In the genomic region with DNA sequence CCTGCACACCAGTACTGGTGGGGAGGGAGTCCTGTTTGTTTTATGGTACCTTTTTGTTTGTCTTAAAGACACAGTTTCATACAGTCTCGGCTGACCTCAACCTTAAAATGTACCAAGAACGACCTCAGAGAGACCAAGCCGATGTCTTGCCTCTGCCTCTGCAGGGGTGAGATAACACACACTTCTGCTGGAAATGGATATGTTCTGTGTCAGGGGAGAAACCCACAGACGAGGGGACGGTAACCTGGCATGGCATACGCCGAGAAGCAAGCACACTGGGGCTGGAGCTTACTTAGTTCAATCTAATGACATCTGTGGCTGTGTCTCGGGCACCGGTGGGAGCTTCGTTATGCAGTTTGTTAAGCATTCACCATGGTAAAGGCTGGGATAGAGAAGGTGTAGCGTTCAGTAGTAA, we compare ENCODE assay signal across 12 mouse cellular contexts. TPM values are rescaled to one million over a fixed set of nuclear protein-coding genes. Genes with fewer than 3 reads are reported as not detected.
DNase-seq lines count a peak whose midpoint lies in the region; ATAC-seq lines count a peak whose summit lies in the region.
"Had no signal": no experiment of that assay in that cellular context is flagged by ENCODE, and none has a peak within 500 bp of the region (broad histone marks: within the 10 kb centered on the region; RNA-seq: fewer than 3 reads in every experiment).

No protein-coding gene starts in this region.

- peak overlapping the region; percentile 32; the same call in 1 of the 2 replicates for H3K4me2 ChIP-seq in heart, embryonic 11.5 days
- H3K4me2 ChIP-seq in midbrain, embryonic 14.5 days (ENCODE audit: low read length) = no peak overlapping the region
- H3K4me2 ChIP-seq in midbrain, embryonic 15.5 days = no peak overlapping the region
- H3K4me2 ChIP-seq in intestine, embryonic 16.5 days (ENCODE audit: low read depth, low read length) = peak overlapping the region; percentile 26
- H3K4me2 ChIP-seq in stomach, embryonic 14.5 days (replicated peaks; ENCODE audit: low read depth, low read length) = peak overlapping the region; percentile 10; the same call in 1 of the 2 replicates
- H3K4me2 ChIP-seq: forebrain, embryonic 13.5 days; neural tube, embryonic 15.5 days had no signal

- no peak overlapping the region for H3K4me3 ChIP-seq in heart, embryonic 11.5 days (ENCODE audit: low read depth, low read length)
- H3K4me3 ChIP-seq in midbrain, embryonic 14.5 days (replicated peaks; ENCODE audit: low read depth, low read length) = no peak overlapping the region
- H3K4me3 ChIP-seq in midbrain, embryonic 15.5 days = no peak overlapping the region
- H3K4me3 ChIP-seq in intestine, embryonic 16.5 days (ENCODE audit: low read length) = no peak overlapping the region
- no peak overlapping the region for H3K4me3 ChIP-seq in stomach, embryonic 14.5 days (ENCODE audit: low read depth, low read length)
- H3K4me3 ChIP-seq: forebrain, embryonic 13.5 days; neural tube, embryonic 15.5 days had no signal

- no peaks in the 10 kb centered on the region for H3K9me3 ChIP-seq in heart, embryonic 11.5 days (replicated peaks; ENCODE audit: control insufficient read depth, low read length)
- no peaks in the 10 kb centered on the region for H3K9me3 ChIP-seq in midbrain, embryonic 14.5 days (ENCODE audit: control insufficient read depth, low read length)
- no peaks in the 10 kb centered on the region for H3K9me3 ChIP-seq in midbrain, embryonic 15.5 days
- no peaks in the 10 kb centered on the region for H3K9me3 ChIP-seq in intestine, embryonic 16.5 days (ENCODE audit: control insufficient read depth, low read length)
- no peaks in the 10 kb centered on the region for H3K9me3 ChIP-seq in stomach, embryonic 14.5 days (ENCODE audit: control insufficient read depth, low read depth, low read length)
- H3K9me3 ChIP-seq: forebrain, embryonic 13.5 days; neural tube, embryonic 15.5 days had no signal

- WGBS in heart, embryonic 11.5 days (ENCODE audit: insufficient replicate concordance) = 49% methylated on average over 11 of the region's 11 CpGs
- WGBS in midbrain, embryonic 14.5 days = 54% methylated on average over 11 of the region's 11 CpGs
- 66% methylated on average over 11 of the region's 11 CpGs for WGBS in midbrain, embryonic 15.5 days
- 32% methylated on average over 11 of the region's 11 CpGs for WGBS in intestine, embryonic 16.5 days
- 46% methylated on average over 11 of the region's 11 CpGs for WGBS in stomach, embryonic 14.5 days

- ATAC-seq in heart, embryonic 11.5 days (replicated peaks; ENCODE audit: insufficient number of reproducible peaks, low FRiP score, low TSS enrichment) = peak; percentile 36; the same call in 1 of the 2 replicates
- no peak for ATAC-seq in midbrain, embryonic 14.5 days (ENCODE audit: low FRiP score, low TSS enrichment)
- ATAC-seq in midbrain, embryonic 15.5 days (replicated peaks) = no peak
- no peak for ATAC-seq in intestine, embryonic 16.5 days
- ATAC-seq in stomach, embryonic 14.5 days (ENCODE audit: insufficient number of reproducible peaks, insufficient read depth, low FRiP score, low read depth) = no peak
- ATAC-seq: forebrain, embryonic 13.5 days had no signal

- no peak for DNase-seq in heart, adult 8-10 months (ENCODE audit: low spot score)
- DNase-seq in midbrain, embryonic 14.5 days = no peak
- no peak for DNase-seq in retina, embryonic 14.5 days (ENCODE audit: low spot score)
- no peak for DNase-seq in layer of hippocampus, postnatal 36 days
- DNase-seq: cerebellum, adult 9-10 months; lung, postnatal 4 days had no signal

- peaks cover 13% of the 10 kb centered on the region; the same call in 1 of the 2 replicates for H3K4me1 ChIP-seq in heart, embryonic 11.5 days (ENCODE audit: control insufficient read depth, insufficient read depth, low read length)
- 0 out of 2 replicates have a peak, but pooled peaks cover 1% of the 10 kb centered on the region for H3K4me1 ChIP-seq in midbrain, embryonic 14.5 days (ENCODE audit: control insufficient read depth, insufficient read depth, low read length)
- H3K4me1 ChIP-seq in midbrain, embryonic 15.5 days = peaks cover 10% of the 10 kb centered on the region; the same call in 1 of the 2 replicates
- H3K4me1 ChIP-seq in intestine, embryonic 16.5 days (ENCODE audit: control insufficient read depth, insufficient read depth, low read length) = peaks cover 14% of the 10 kb centered on the region
- H3K4me1 ChIP-seq in stomach, embryonic 14.5 days (ENCODE audit: control insufficient read depth, insufficient read depth, low read length) = peaks cover 3% of the 10 kb centered on the region; the same call in 1 of the 2 replicates

- no peaks in the 10 kb centered on the region for H3K27me3 ChIP-seq in heart, embryonic 11.5 days (ENCODE audit: control insufficient read depth, insufficient read depth, low read length)
- no peaks in the 10 kb centered on the region for H3K27me3 ChIP-seq in midbrain, embryonic 14.5 days (ENCODE audit: control insufficient read depth, insufficient read depth, low read length)
- H3K27me3 ChIP-seq in midbrain, embryonic 15.5 days (replicated peaks) = no peaks in the 10 kb centered on the region
- no peaks in the 10 kb centered on the region for H3K27me3 ChIP-seq in intestine, embryonic 16.5 days (replicated peaks; ENCODE audit: control insufficient read depth, insufficient read depth, low read length)
- no peaks in the 10 kb centered on the region for H3K27me3 ChIP-seq in stomach, embryonic 14.5 days (ENCODE audit: control insufficient read depth, insufficient read depth, low read length)
- H3K27me3 ChIP-seq: forebrain, embryonic 13.5 days; neural tube, embryonic 15.5 days had no signal

- H3K9ac ChIP-seq in heart, embryonic 11.5 days (ENCODE audit: low read depth, low read length) = no peak overlapping the region
- no peak overlapping the region for H3K9ac ChIP-seq in midbrain, embryonic 14.5 days (replicated peaks; ENCODE audit: low read length)
- H3K9ac ChIP-seq in midbrain, embryonic 15.5 days = no peak overlapping the region
- no peak overlapping the region for H3K9ac ChIP-seq in intestine, embryonic 16.5 days (ENCODE audit: low read depth, low read length)
- H3K9ac ChIP-seq in stomach, embryonic 14.5 days (replicated peaks; ENCODE audit: low read depth, low read length) = no peak overlapping the region
- H3K9ac ChIP-seq: forebrain, embryonic 13.5 days; neural tube, embryonic 15.5 days had no signal

- no peaks in the 10 kb centered on the region for H3K36me3 ChIP-seq in heart, embryonic 11.5 days (ENCODE audit: control insufficient read depth, insufficient read depth, low read length)
- H3K36me3 ChIP-seq in midbrain, embryonic 14.5 days (ENCODE audit: control insufficient read depth, insufficient read depth, low read length) = no peaks in the 10 kb centered on the region
- no peaks in the 10 kb centered on the region for H3K36me3 ChIP-seq in midbrain, embryonic 15.5 days (replicated peaks)
- H3K36me3 ChIP-seq in intestine, embryonic 16.5 days (ENCODE audit: control insufficient read depth, insufficient read depth, low read length) = no peaks in the 10 kb centered on the region
- H3K36me3 ChIP-seq in stomach, embryonic 14.5 days (ENCODE audit: control insufficient read depth, insufficient read depth, low read length) = no peaks in the 10 kb centered on the region
- H3K36me3 ChIP-seq: neural tube, embryonic 15.5 days had no signal

- H3K27ac ChIP-seq in heart, embryonic 11.5 days (ENCODE audit: low read depth, low read length) = peak overlapping the region; percentile 54; the same call in 1 of the 2 replicates
- H3K27ac ChIP-seq in midbrain, embryonic 14.5 days (replicated peaks; ENCODE audit: low read depth, low read length) = 0 out of 2 replicates have a peak overlapping the region, but pooled peaks have one; percentile 32
- H3K27ac ChIP-seq in midbrain, embryonic 15.5 days = no peak overlapping the region
- H3K27ac ChIP-seq in intestine, embryonic 16.5 days (ENCODE audit: low read length) = 0 out of 2 replicates have a peak overlapping the region, but pooled peaks have one; percentile 39
- peak overlapping the region; percentile 83 for H3K27ac ChIP-seq in stomach, embryonic 14.5 days (ENCODE audit: low read length)
- H3K27ac ChIP-seq: forebrain, embryonic 13.5 days; neural tube, embryonic 15.5 days had no signal

RNA-seq across cellular contexts. Expression of a gene that starts 30.5 kb away (rescaled TPM):
- 0.43 and 0.73 TPM in 2 replicates for polyA plus RNA-seq in heart, embryonic 11.5 days (2014; fragmentation: Nextera tagmentation; extraction: Ambion mirVana)
- total RNA-seq in heart, adult 8-10 months (2022) = under 1 TPM in 2 of 4 experiments, not detected in 2; 0.06 to 0.19 TPM
- polyA plus RNA-seq in midbrain, embryonic 14.5 days (2014; fragmentation: Nextera tagmentation; extraction: Ambion mirVana) = 605 and 611 TPM in 2 replicates
- polyA plus RNA-seq in midbrain, embryonic 15.5 days (2015; fragmentation: Nextera tagmentation; extraction: Ambion mirVana) = 589 and 592 TPM in 2 replicates
- polyA plus RNA-seq in intestine, embryonic 16.5 days (2015; fragmentation: Nextera tagmentation; extraction: Ambion mirVana) = 5.6 and 7.9 TPM in 2 replicates
- 16.0 and 18.7 TPM in 2 replicates for polyA plus RNA-seq in stomach, embryonic 14.5 days (2014; fragmentation: Nextera tagmentation; extraction: Ambion mirVana)
- 100 to 1,000 TPM; 183 to 189 TPM for total RNA-seq in layer of hippocampus, postnatal 36 days (2021)

RNA-seq across cellular contexts. Expression of a gene that starts 31.0 kb away (rescaled TPM):
- polyA plus RNA-seq in heart, embryonic 11.5 days (2014; fragmentation: Nextera tagmentation; extraction: Ambion mirVana) = 80.7 and 82.3 TPM in 2 replicates
- 10 to 100 TPM; 58.1 to 68.9 (median 64.7) TPM for total RNA-seq in heart, adult 8-10 months (2022)
- polyA plus RNA-seq in midbrain, embryonic 14.5 days (2014; fragmentation: Nextera tagmentation; extraction: Ambion mirVana) = 89.9 and 91.1 TPM in 2 replicates
- 87.7 and 90.5 TPM in 2 replicates for polyA plus RNA-seq in midbrain, embryonic 15.5 days (2015; fragmentation: Nextera tagmentation; extraction: Ambion mirVana)
- 37.6 and 45.3 TPM in 2 replicates for polyA plus RNA-seq in intestine, embryonic 16.5 days (2015; fragmentation: Nextera tagmentation; extraction: Ambion mirVana)
- polyA plus RNA-seq in stomach, embryonic 14.5 days (2014; fragmentation: Nextera tagmentation; extraction: Ambion mirVana) = 84.2 and 106 TPM in 2 replicates
- 10 to 100 TPM; 69.8 to 84.2 TPM for total RNA-seq in layer of hippocampus, postnatal 36 days (2021)

Comparison
In these comparisons a context has a peak if more than half of its experiments do, and no peak if none do; other contexts are left out.
1. H3K4me2 ChIP-seq: peak in heart, embryonic 11.5 days (single experiment), intestine, embryonic 16.5 days (single experiment) and stomach, embryonic 14.5 days (single experiment); none in midbrain, embryonic 14.5 days (single experiment) and midbrain, embryonic 15.5 days (single experiment).
2. RNA of a gene that starts 30.5 kb away (polyA plus RNA-seq): 605 to 611 TPM in midbrain, embryonic 14.5 days and 589 to 592 TPM in midbrain, embryonic 15.5 days; 16.0 to 18.7 TPM in stomach, embryonic 14.5 days, 5.6 to 7.9 TPM in intestine, embryonic 16.5 days and 0.43 to 0.73 TPM in heart, embryonic 11.5 days; every median in the first group is over 10 times any median in the second.